Mouse (Mus musculus) Muller cell, postnatal 12 days (primary cell): ENCODE data around the gene Cacnb1.

Experiments
- DNase-seq: peaks from one replicate; pipeline ENCODE4 v3.0.0-alpha.2; 2015; ENCODE audit errors: inconsistent ontology term

Cacnb1 gene

DNA sequence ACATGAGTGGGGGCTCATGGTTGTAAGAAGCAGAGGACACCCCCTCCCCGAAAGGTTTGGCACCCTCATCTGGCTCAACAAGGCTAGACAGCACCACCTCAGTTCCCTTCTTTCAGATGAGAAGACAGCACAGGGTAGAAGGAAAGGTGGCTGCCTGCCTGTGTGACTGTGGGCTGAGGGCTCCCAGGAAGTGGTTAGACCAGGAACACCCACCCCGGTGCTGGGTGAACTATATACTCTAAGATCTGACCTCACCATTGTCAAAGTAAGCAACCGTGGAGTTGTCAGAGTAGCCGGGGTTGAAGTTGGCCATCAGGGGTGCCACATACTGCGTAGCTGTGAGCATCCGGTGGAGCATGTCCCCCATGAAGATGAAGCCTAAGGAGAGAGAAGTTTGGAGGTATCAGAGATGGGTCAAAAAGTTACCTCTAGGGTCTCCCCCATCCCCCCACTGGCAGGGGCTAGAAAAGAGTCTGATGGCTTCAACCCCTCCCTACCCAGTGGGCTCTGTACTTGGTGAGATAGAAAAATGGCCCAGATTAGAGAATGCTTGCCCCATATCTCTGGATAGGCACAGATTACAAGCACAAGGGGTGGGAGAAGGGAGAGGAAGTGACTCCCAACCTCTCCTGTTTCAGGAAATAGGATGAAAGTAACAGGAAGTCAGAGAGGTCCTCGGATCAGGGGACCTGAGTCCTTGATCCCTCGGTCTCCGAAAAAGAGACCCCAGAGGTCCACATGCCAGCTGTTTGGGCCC lies 67.5 kb downstream of the Cacnb1 start:
- no peak for DNase-seq

DNA sequence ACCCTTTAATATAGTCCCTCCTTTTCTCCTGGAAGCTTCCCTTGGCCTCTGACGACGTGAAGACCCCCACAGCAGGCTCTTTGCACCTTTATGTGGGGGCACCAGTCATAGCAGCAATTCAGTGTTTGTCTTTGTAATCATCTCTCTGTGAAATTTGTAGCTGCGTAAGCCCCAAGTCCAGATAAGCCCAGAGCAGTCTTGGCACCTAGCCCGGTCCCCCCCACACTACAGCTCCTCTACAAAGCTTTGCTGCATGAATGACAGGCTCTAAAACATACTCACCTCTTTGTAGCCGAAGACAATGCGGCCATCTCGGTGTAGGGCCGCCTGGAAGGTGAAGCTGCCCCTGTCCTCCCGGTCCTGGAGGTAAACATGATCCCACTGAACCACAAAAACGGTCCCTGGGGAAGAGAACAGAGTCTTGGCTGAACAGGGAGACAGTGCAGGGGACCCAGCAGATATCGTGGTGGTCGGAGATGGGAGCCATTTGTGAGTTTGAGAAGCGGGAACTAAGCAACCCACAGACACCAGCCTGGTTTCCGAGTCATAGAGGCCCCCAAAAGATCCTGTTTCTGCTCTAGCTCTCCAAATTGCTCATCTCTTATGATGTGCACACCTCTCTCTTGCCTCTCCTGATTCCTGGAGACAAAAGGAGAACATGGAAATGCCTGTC lies 68.2 kb downstream of the Cacnb1 start:
- no peak for DNase-seq

DNA sequence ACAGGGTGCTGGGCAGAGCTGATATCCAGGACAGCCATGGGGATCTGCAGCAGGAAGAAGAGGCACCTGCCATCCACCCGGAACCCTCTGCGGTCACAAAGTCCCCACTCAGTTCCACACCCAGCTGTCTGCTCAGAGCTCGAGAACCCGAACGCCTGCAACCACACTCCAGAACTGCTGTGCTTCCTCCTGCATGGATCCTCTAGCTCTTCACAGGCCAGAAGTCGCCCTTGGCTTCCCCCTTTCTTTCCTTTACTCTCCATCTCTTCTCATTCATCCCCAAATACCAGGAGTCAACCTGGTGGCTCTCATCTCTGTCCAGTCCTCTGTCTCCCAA lies 68.9 kb downstream of the Cacnb1 start:
- no peak for DNase-seq

DNA sequence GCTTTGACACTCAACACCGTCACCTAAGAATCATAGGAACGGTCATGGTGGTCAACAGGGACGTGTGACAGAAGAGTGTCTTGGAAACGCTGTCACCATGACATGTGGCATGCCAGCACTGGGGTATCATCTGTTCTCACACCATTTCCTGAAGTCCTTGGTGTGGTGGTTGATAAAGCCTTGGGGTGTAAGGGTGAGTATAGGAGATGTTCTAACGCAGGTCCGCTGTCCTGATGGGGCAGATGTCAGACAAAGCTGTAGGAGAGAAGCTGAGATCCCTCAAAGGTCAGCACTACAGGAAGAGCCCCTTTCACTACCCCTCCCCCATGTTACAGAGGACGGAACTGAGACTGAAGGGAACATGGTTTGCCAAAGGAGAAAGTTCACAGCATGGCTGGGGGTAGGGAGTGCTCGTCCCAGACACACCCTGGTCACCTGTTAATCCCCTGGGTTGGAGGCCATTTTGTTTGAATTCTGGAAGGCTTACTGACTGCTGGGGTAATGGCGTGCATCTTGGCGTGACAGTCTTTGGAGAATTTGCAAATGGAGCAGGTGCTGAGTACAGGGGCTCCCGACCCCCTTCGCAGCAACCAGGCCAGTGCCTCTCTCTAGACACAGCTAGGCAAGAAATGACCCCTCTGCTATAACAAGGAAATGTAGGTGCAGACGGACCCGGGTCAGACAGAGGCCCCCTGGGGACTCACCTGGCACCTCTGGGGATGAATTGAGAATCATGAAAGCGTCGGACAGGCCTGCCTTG lies 69.5 kb downstream of the Cacnb1 start:
- DNase-seq, result no peak

DNA sequence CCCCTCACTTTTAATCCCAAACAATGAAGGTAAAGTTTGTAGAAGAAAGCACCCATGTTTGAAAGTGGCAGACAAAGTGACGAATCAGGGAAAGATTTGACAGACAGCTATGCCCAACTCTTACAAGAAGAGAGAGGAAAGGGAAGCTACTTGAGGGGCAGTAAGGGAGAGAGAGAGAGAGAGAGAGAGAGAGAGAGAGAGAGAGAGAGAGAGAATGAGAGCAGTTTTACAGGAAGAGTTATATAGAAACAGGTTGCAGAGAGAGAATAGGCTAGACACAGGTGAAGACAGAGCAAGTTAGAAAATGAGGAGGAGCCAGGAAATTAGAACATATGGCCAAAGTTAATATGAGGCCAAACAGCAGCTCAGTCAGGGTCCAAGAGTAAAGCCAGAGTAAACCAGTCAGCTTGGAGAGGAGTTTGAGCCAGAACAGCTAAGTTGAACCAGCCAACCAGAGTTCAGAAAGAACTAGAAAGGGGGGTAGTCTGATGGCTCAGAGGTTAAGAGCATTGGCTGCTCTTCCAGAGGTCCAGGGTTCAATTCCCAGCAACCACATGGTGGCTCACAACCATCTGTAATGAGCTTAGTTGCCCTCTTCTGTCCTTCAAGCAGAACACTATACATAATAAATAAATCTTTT lies 70.3 kb downstream of the Cacnb1 start:
- no peak for DNase-seq
